Mouse (Mus musculus) midbrain, embryonic 10.5 days (tissue): Measurements from ENCODE around the gene Nol12. TPM values are rescaled to one million over a fixed set of nuclear protein-coding genes. Genes with fewer than 3 reads are reported as not detected.

Source experiments
- DNase-seq: peaks from one replicate; pipeline ENCODE4 v3.0.0-alpha.2; 2017; ENCODE audit warnings: low spot score
- H3K27ac ChIP-seq: fragments of 300-500 bp; sonication (generic); replicated peaks from 2 replicates; pipeline ENCODE4 v1.5.1; 2016; ENCODE audit warnings: mild to moderate bottlenecking
- H3K27me3 ChIP-seq: fragments of 300-500 bp; sonication (generic); 2 replicates; pipeline ENCODE4 v1.6.1; 2016; ENCODE audit warnings: low read depth, mild to moderate bottlenecking; ENCODE audit not compliant: poor library complexity, severe bottlenecking
- H3K36me3 ChIP-seq: fragments of 300-500 bp; sonication (generic); 2 replicates; pipeline ENCODE4 v1.6.1; 2016; ENCODE audit warnings: mild to moderate bottlenecking, moderate library complexity
- H3K4me1 ChIP-seq: fragments of 300-500 bp; sonication (generic); 2 replicates; pipeline ENCODE4 v1.6.1; 2016
- H3K4me3 ChIP-seq: fragments of 300-500 bp; sonication (generic); 2 replicates; pipeline ENCODE4 v1.5.1; 2016; ENCODE audit warnings: mild to moderate bottlenecking, moderate library complexity
- H3K9me3 ChIP-seq: fragments of 300-500 bp; sonication (generic); replicated peaks from 2 replicates; pipeline ENCODE4 v1.6.1; 2016; ENCODE audit warnings: mild to moderate bottlenecking
- WGBS: fragments of 180-500 bp; shearing (Covaris S2); methylation state at CpG from one replicate; pipeline ENCODE4 v1.1.7; 2016; 5-methylcytosine and 5-hydroxymethylcytosine counted together
- microRNA-seq: library from miRNA; unstranded; fragments of <30 nt; microRNA quantifications from one replicate; pipeline ENCODE4, GENCODE M21; 2017
- polyA plus RNA-seq: library from polyadenylated mRNA; unstranded; fragments of >200 nt; fragmentation: Nextera tagmentation; extraction: Ambion mirVana; gene quantifications from 2 replicates; pipeline ENCODE4 v1.2.1, GENCODE M21; 2016

The Nol12 gene
- polyA plus RNA-seq, 1 experiment from 2014 or later, result 71.2 TPM

- WGBS, result 95% methylated on average over 9 of the region's 9 CpGs
- H3K36me3 ChIP-seq, result peaks cover 77% of the 10 kb centered on the region
- no peaks in the 10 kb centered on the region for H3K27me3 ChIP-seq
- no peak overlapping the region for H3K27ac ChIP-seq
- H3K4me1 ChIP-seq, result peaks cover 24% of the 10 kb centered on the region
- H3K4me3 ChIP-seq, result no peak overlapping the region
- no peak for DNase-seq
- H3K9me3 ChIP-seq, result no peaks in the 10 kb centered on the region
Measured at GRCm38 (mm10) chr15:78990093-78990463, 55.3 kb downstream of the Nol12 start.

GRCm38 (mm10) chr15:78990970-78991525 lies 56.3 kb downstream of the Nol12 start:
- peaks cover 14% of the 10 kb centered on the region for H3K4me1 ChIP-seq
- WGBS, result 95% methylated on average over 25 of the region's 25 CpGs
- DNase-seq, result no peak
- no peak overlapping the region for H3K27ac ChIP-seq
- H3K36me3 ChIP-seq, result peaks cover 86% of the 10 kb centered on the region
- H3K4me3 ChIP-seq, result no peak overlapping the region
- no peaks in the 10 kb centered on the region for H3K27me3 ChIP-seq
- H3K9me3 ChIP-seq, result no peaks in the 10 kb centered on the region

- WGBS, result 93% methylated on average over 7 of the region's 7 CpGs
- peaks cover 98% of the 10 kb centered on the region for H3K36me3 ChIP-seq
Measured at GRCm38 (mm10) chr15:78992235-78992634, 57.5 kb downstream of the Nol12 start.

GRCm38 (mm10) chr15:78992925-78993324 lies 58.2 kb downstream of the Nol12 start:
- Histone ChIP-seq H3K4me3 (no peak overlapping the region), H3K9me3 (no peaks in the 10 kb centered on the region), H3K4me1 (peaks cover 5% of the 10 kb centered on the region), H3K27ac (no peak overlapping the region), H3K27me3 (no peaks in the 10 kb centered on the region), H3K36me3 (peaks cover 99% of the 10 kb centered on the region)
- 96% methylated on average over 24 of the region's 24 CpGs for WGBS
- DNase-seq, result no peak

More at GRCm38 (mm10) chr15:78992235-78992634, 57.5 kb downstream of the Nol12 start:
- Histone ChIP-seq H3K4me1 (0 out of 2 replicates have a peak, but pooled peaks cover 4% of the 10 kb centered on the region), H3K9me3 (no peaks in the 10 kb centered on the region), H3K27ac (no peak overlapping the region), H3K4me3 (no peak overlapping the region), H3K27me3 (no peaks in the 10 kb centered on the region)
- no peak for DNase-seq

Small RNA genes within 50 kb of the gene (microRNA-seq; reads per million reads assigned to microRNA genes)
- not detected for gene Mir6955

Other genes with a start within 250 kb of the Nol12 start
- 0.23 and 0.26 TPM in 2 replicates for gene Elfn2, start 216.2 kb upstream of the Nol12 start, polyA plus RNA-seq
- gene Mfng, start 161.5 kb upstream of the Nol12 start, polyA plus RNA-seq, result 81.5 and 121 TPM in 2 replicates
- gene Card10, start 131.9 kb upstream of the Nol12 start, polyA plus RNA-seq, result 2.6 TPM in 2 replicates
- 12.9 and 14.3 TPM in 2 replicates for gene Cdc42ep1, start 92.3 kb upstream of the Nol12 start, polyA plus RNA-seq
- not detected in 2 replicates for gene Lgals2, start 79.4 kb upstream of the Nol12 start, polyA plus RNA-seq
- gene Gga1, start 57.7 kb upstream of the Nol12 start, polyA plus RNA-seq, result 47.1 and 52.8 TPM in 2 replicates
- 0.12 TPM in 1 of 2 replicates, not detected in the other for gene Gm49510, start 35.3 kb upstream of the Nol12 start, polyA plus RNA-seq
- 16.5 and 18.7 TPM in 2 replicates for gene Sh3bp1, start 35.2 kb upstream of the Nol12 start, polyA plus RNA-seq
- 27.3 and 29.8 TPM in 2 replicates for gene Pdxp, start 21.0 kb upstream of the Nol12 start, polyA plus RNA-seq
- 341 and 392 TPM in 2 replicates for gene Lgals1, start 8.2 kb upstream of the Nol12 start, polyA plus RNA-seq
- 39.7 and 39.8 TPM in 2 replicates for gene Triobp, start 12.8 kb downstream of the Nol12 start, polyA plus RNA-seq
- gene H1f0, start 93.5 kb downstream of the Nol12 start, polyA plus RNA-seq, result 421 and 499 TPM in 2 replicates
- gene Galr3, start 107.0 kb downstream of the Nol12 start, polyA plus RNA-seq, result not detected in 2 replicates
- gene Ankrd54, start 128.0 kb downstream of the Nol12 start, polyA plus RNA-seq, result 65.1 and 66.6 TPM in 2 replicates
- 260 and 273 TPM in 2 replicates for gene Eif3l, start 140.2 kb downstream of the Nol12 start, polyA plus RNA-seq
- gene Micall1, start 174.0 kb downstream of the Nol12 start, polyA plus RNA-seq, result 5.2 and 7.1 TPM in 2 replicates
- 344 and 395 TPM in 2 replicates for gene Polr2f, start 206.1 kb downstream of the Nol12 start, polyA plus RNA-seq
- gene 1700088E04Rik, start 206.3 kb downstream of the Nol12 start, polyA plus RNA-seq, result 7.8 and 10.0 TPM in 2 replicates
- gene Sox10, start 230.3 kb downstream of the Nol12 start, polyA plus RNA-seq, result 0.61 and 2.5 TPM in 2 replicates